Mouse (Mus musculus): Measurements from ENCODE around the gene Ttc4. TPM values are rescaled to one million over a fixed set of nuclear protein-coding genes. Genes with fewer than 3 reads are reported as not detected.

Gene Ttc4
- polyA plus RNA-seq, 1 experiment from 2014 or later = 79.5 TPM

- no peak for ATAC-seq (ENCODE audit: insufficient number of reproducible peaks, insufficient read depth, low FRiP score, low read depth)
- H3K4me1 ChIP-seq (ENCODE audit: control insufficient read depth, insufficient read depth, low read length) = peaks cover 32% of the 10 kb centered on the region; the same call in 1 of the 2 replicates
- H3K27ac ChIP-seq (ENCODE audit: low read length) = no peak overlapping the region
- 54% methylated on average over 5 of the region's 5 CpGs for WGBS
- no peaks in the 10 kb centered on the region for H3K36me3 ChIP-seq (ENCODE audit: control insufficient read depth, insufficient read depth, low read length)
- H3K4me2 ChIP-seq (replicated peaks; ENCODE audit: low read depth, low read length) = no peak overlapping the region
- no peak overlapping the region for H3K4me3 ChIP-seq (ENCODE audit: low read depth, low read length)
- H3K9me3 ChIP-seq (ENCODE audit: control insufficient read depth, low read depth, low read length) = no peaks in the 10 kb centered on the region
- no peak overlapping the region for H3K9ac ChIP-seq (replicated peaks; ENCODE audit: low read depth, low read length)
- H3K27me3 ChIP-seq (ENCODE audit: control insufficient read depth, insufficient read depth, low read length) = 0 out of 2 replicates have a peak, but pooled peaks cover under 1% of the 10 kb centered on the region
These were observed 49.4 kb downstream of the Ttc4 start for GRCm38 (mm10) chr4:106629374-106629773.

- Histone ChIP-seq H3K27ac (ENCODE audit: low read length) (no peak overlapping the region), H3K36me3 (ENCODE audit: control insufficient read depth, insufficient read depth, low read length) (no peaks in the 10 kb centered on the region), H3K4me2 (replicated peaks; ENCODE audit: low read depth, low read length) (no peak overlapping the region), H3K27me3 (ENCODE audit: control insufficient read depth, insufficient read depth, low read length) (0 out of 2 replicates have a peak, but pooled peaks cover 5% of the 10 kb centered on the region), H3K9me3 (ENCODE audit: control insufficient read depth, low read depth, low read length) (no peaks in the 10 kb centered on the region), H3K9ac (replicated peaks; ENCODE audit: low read depth, low read length) (no peak overlapping the region), H3K4me1 (ENCODE audit: control insufficient read depth, insufficient read depth, low read length) (peaks cover 30% of the 10 kb centered on the region; the same call in 1 of the 2 replicates), H3K4me3 (ENCODE audit: low read depth, low read length) (no peak overlapping the region)
- ATAC-seq (ENCODE audit: insufficient number of reproducible peaks, insufficient read depth, low FRiP score, low read depth) = no peak
- WGBS = 30% methylated on average over 9 of the region's 9 CpGs
These were observed 49.9 kb downstream of the Ttc4 start for GRCm38 (mm10) chr4:106628650-106629360.

- peaks cover 13% of the 10 kb centered on the region for H3K27me3 ChIP-seq (ENCODE audit: control insufficient read depth, insufficient read depth, low read length)
- no peak for ATAC-seq (ENCODE audit: insufficient number of reproducible peaks, insufficient read depth, low FRiP score, low read depth)
- 88% methylated on average over 5 of the region's 5 CpGs for WGBS
These were observed 50.9 kb downstream of the Ttc4 start for GRCm38 (mm10) chr4:106627809-106628208.

DNA sequence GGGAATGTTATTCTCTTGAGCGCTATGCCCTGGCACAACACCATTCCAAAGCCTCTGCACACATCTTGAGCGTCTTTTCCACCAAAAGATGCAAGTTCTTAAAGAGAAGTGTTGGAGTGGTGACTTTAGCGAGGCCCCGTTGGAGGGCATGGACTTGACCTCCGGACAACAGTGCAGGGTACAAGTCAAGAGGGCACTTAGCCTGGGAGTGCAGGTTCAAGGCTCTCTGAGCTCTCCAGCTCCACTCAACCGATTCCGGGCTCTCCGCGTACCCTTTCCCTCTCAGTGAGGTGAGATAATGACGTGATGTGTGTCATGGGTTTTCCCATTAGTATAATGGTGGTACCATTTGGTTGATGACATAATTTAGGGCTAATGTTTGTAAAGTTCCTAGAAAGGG lies 54.5 kb downstream of the Ttc4 start:
- ATAC-seq (ENCODE audit: insufficient number of reproducible peaks, insufficient read depth, low FRiP score, low read depth) = no peak
- Histone ChIP-seq H3K4me3 (ENCODE audit: low read depth, low read length) (no peak overlapping the region), H3K4me1 (ENCODE audit: control insufficient read depth, insufficient read depth, low read length) (peaks cover 5% of the 10 kb centered on the region; the same call in 1 of the 2 replicates), H3K4me2 (replicated peaks; ENCODE audit: low read depth, low read length) (no peak overlapping the region), H3K27ac (ENCODE audit: low read length) (no peak overlapping the region), H3K9me3 (ENCODE audit: control insufficient read depth, low read depth, low read length) (no peaks in the 10 kb centered on the region), H3K36me3 (ENCODE audit: control insufficient read depth, insufficient read depth, low read length) (no peaks in the 10 kb centered on the region), H3K9ac (replicated peaks; ENCODE audit: low read depth, low read length) (no peak overlapping the region), H3K27me3 (ENCODE audit: control insufficient read depth, insufficient read depth, low read length) (peaks cover 25% of the 10 kb centered on the region)
- WGBS = 91% methylated on average over 10 of the region's 10 CpGs

More at GRCm38 (mm10) chr4:106627809-106628208, 50.9 kb downstream of the Ttc4 start:
- Histone ChIP-seq H3K36me3 (ENCODE audit: control insufficient read depth, insufficient read depth, low read length) (no peaks in the 10 kb centered on the region), H3K4me2 (replicated peaks; ENCODE audit: low read depth, low read length) (no peak overlapping the region), H3K9me3 (ENCODE audit: control insufficient read depth, low read depth, low read length) (no peaks in the 10 kb centered on the region), H3K27ac (ENCODE audit: low read length) (no peak overlapping the region), H3K4me1 (ENCODE audit: control insufficient read depth, insufficient read depth, low read length) (peaks cover 23% of the 10 kb centered on the region; the same call in 1 of the 2 replicates), H3K9ac (replicated peaks; ENCODE audit: low read depth, low read length) (no peak overlapping the region), H3K4me3 (ENCODE audit: low read depth, low read length) (no peak overlapping the region)

GRCm38 (mm10) chr4:106622712-106623111 lies 56.0 kb downstream of the Ttc4 start:
- no peak for ATAC-seq (ENCODE audit: insufficient number of reproducible peaks, insufficient read depth, low FRiP score, low read depth)
- Histone ChIP-seq H3K27ac (ENCODE audit: low read length) (no peak overlapping the region), H3K4me3 (ENCODE audit: low read depth, low read length) (peak overlapping the region; percentile 25), H3K27me3 (ENCODE audit: control insufficient read depth, insufficient read depth, low read length) (peaks cover 25% of the 10 kb centered on the region), H3K9ac (replicated peaks; ENCODE audit: low read depth, low read length) (no peak overlapping the region), H3K36me3 (ENCODE audit: control insufficient read depth, insufficient read depth, low read length) (no peaks in the 10 kb centered on the region), H3K4me1 (ENCODE audit: control insufficient read depth, insufficient read depth, low read length) (no peaks in the 10 kb centered on the region; the same call in 1 of the 2 replicates), H3K9me3 (ENCODE audit: control insufficient read depth, low read depth, low read length) (no peaks in the 10 kb centered on the region), H3K4me2 (replicated peaks; ENCODE audit: low read depth, low read length) (peak overlapping the region; percentile 40)
- 27% methylated on average over 28 of the region's 28 CpGs for WGBS

GRCm38 (mm10) chr4:106622030-106622493 lies 56.7 kb downstream of the Ttc4 start, which contains the start of gene Ttc22:
Gene Ttc22 (plus strand): TSS chr4:106622432.
- Histone ChIP-seq H3K9ac (replicated peaks; ENCODE audit: low read depth, low read length) (no peak within 1 kb of the TSS), H3K9me3 (ENCODE audit: control insufficient read depth, low read depth, low read length) (no peaks in the 10 kb centered on the region), H3K27ac (ENCODE audit: low read length) (no peak within 1 kb of the TSS), H3K27me3 (ENCODE audit: control insufficient read depth, insufficient read depth, low read length) (peaks cover 25% of the 10 kb centered on the region), H3K4me1 (ENCODE audit: control insufficient read depth, insufficient read depth, low read length) (no peaks in the 10 kb centered on the region; the same call in 1 of the 2 replicates), H3K4me2 (replicated peaks; ENCODE audit: low read depth, low read length) (peak within 1 kb of the TSS; percentile 40), H3K4me3 (ENCODE audit: low read depth, low read length) (peak within 1 kb of the TSS; percentile 25), H3K36me3 (ENCODE audit: control insufficient read depth, insufficient read depth, low read length) (no peaks in the 10 kb centered on the region)
- WGBS = 22% methylated on average over 16 of the region's 16 CpGs
- ATAC-seq (ENCODE audit: insufficient number of reproducible peaks, insufficient read depth, low FRiP score, low read depth) = peak; percentile 82

- no peak overlapping the region for H3K4me3 ChIP-seq (ENCODE audit: low read depth, low read length)
- no peak overlapping the region for H3K4me2 ChIP-seq (replicated peaks; ENCODE audit: low read depth, low read length)
- H3K36me3 ChIP-seq (ENCODE audit: control insufficient read depth, insufficient read depth, low read length) = no peaks in the 10 kb centered on the region
- H3K27ac ChIP-seq (ENCODE audit: low read length) = no peak overlapping the region
- no peak overlapping the region for H3K9ac ChIP-seq (replicated peaks; ENCODE audit: low read depth, low read length)
- no peaks in the 10 kb centered on the region for H3K9me3 ChIP-seq (ENCODE audit: control insufficient read depth, low read depth, low read length)
- no peaks in the 10 kb centered on the region; the same call in 1 of the 2 replicates for H3K4me1 ChIP-seq (ENCODE audit: control insufficient read depth, insufficient read depth, low read length)
- no peak for ATAC-seq (ENCODE audit: insufficient number of reproducible peaks, insufficient read depth, low FRiP score, low read depth)
- 75% methylated on average over 3 of the region's 3 CpGs for WGBS
- peaks cover 25% of the 10 kb centered on the region for H3K27me3 ChIP-seq (ENCODE audit: control insufficient read depth, insufficient read depth, low read length)
These were observed 57.3 kb downstream of the Ttc4 start for GRCm38 (mm10) chr4:106621428-106621827.

DNA sequence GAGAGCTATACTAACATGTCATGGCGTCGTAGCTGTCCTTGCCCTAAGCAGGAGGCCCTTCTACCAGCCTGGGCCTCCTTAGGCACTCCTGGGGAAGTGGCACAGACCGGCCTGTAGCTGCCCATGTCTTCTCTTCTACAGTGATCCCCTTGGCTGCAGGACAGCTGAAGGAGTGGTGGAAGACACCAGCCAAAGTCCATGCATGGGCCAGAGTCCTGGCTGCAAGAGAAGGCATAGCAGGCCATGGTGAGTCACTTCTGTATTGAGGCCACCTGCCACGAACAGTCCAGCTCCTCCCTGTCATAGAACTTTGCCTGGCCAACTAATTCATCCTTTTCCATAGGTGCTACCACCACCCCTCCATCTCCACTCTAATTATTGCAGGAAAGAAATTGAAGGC lies 59.8 kb downstream of the Ttc4 start:
- H3K27me3 ChIP-seq (ENCODE audit: control insufficient read depth, insufficient read depth, low read length) = peaks cover 21% of the 10 kb centered on the region
- WGBS = 89% methylated on average over 4 of the region's 4 CpGs

More for the DNA sequence above, 59.8 kb downstream of the Ttc4 start:
- Histone ChIP-seq H3K9me3 (ENCODE audit: control insufficient read depth, low read depth, low read length) (no peaks in the 10 kb centered on the region), H3K36me3 (ENCODE audit: control insufficient read depth, insufficient read depth, low read length) (no peaks in the 10 kb centered on the region), H3K4me3 (ENCODE audit: low read depth, low read length) (no peak overlapping the region), H3K4me1 (ENCODE audit: control insufficient read depth, insufficient read depth, low read length) (no peaks in the 10 kb centered on the region; the same call in 1 of the 2 replicates), H3K9ac (replicated peaks; ENCODE audit: low read depth, low read length) (no peak overlapping the region), H3K4me2 (replicated peaks; ENCODE audit: low read depth, low read length) (no peak overlapping the region), H3K27ac (ENCODE audit: low read length) (no peak overlapping the region)
- ATAC-seq (ENCODE audit: insufficient number of reproducible peaks, insufficient read depth, low FRiP score, low read depth) = no peak
